Mouse (Mus musculus): Measurements from ENCODE around the gene Lrrc7. TPM values are rescaled to one million over a fixed set of nuclear protein-coding genes. Genes with fewer than 3 reads are reported as not detected.

Gene Lrrc7
- total RNA-seq, 1 experiment, result not detected

- H3K27ac ChIP-seq (ENCODE audit: insufficient read depth, low read depth, low read length, poor library complexity, severe bottlenecking), result no peak overlapping the region
- no peak for DNase-seq (ENCODE audit: low read depth, low spot score)
- no peak overlapping the region for H3K4me3 ChIP-seq (ENCODE audit: insufficient read depth in 1 of 2, low read depth in 1 of 2, low read length in 2 of 2, poor library complexity in 1 of 2, severe bottlenecking in 1 of 2)
- no peak overlapping the region for H3K9ac ChIP-seq (ENCODE audit: insufficient read depth, low read depth, low read length, poor library complexity, severe bottlenecking)
- TF ChIP-seq ZC3H11A (IDR thresholded peaks at IDR 0.05; ENCODE audit: borderline replicate concordance, low read depth, low read length) (no peak), HCFC1 (IDR thresholded peaks at IDR 0.05; ENCODE audit: borderline replicate concordance, insufficient read depth, low read length) (no peak), MAFK (IDR thresholded peaks at IDR 0.05; ENCODE audit: insufficient read depth, low read depth, low read length) (no peak), CHD2 (IDR thresholded peaks at IDR 0.05; ENCODE audit: low read depth, low read length) (no peak), ZNF384 (IDR thresholded peaks at IDR 0.05; ENCODE audit: low read depth, low read length) (no peak)
- no peaks in the 10 kb centered on the region for H3K36me3 ChIP-seq (ENCODE audit: control insufficient read depth, insufficient read depth, low read length, poor library complexity, severe bottlenecking)
- H3K4me1 ChIP-seq (ENCODE audit: control insufficient read depth in 2 of 2, insufficient read depth in 2 of 2, low read length in 2 of 2, poor library complexity in 1 of 2), result no peaks in the 10 kb centered on the region
- H3K9me3 ChIP-seq (ENCODE audit: control insufficient read depth, insufficient read depth, low read depth, low read length), result no peaks in the 10 kb centered on the region
- in situ Hi-C loops (cut with MboI; ENCODE audit: low sequenced_read_pairs in 2 of 2, unreplicated experiment in 2 of 2), result no loop called here
Observed at GRCm38 (mm10) chr3:158493730-158494129, 68.3 kb downstream of the Lrrc7 start.

GRCm38 (mm10) chr3:158479677-158480076 is 82.3 kb downstream of the Lrrc7 start:
- Histone ChIP-seq H3K4me3 (ENCODE audit: insufficient read depth in 1 of 2, low read depth in 1 of 2, low read length in 2 of 2, poor library complexity in 1 of 2, severe bottlenecking in 1 of 2) (no peak overlapping the region), H3K9ac (ENCODE audit: insufficient read depth, low read depth, low read length, poor library complexity, severe bottlenecking) (no peak overlapping the region), H3K27ac (ENCODE audit: insufficient read depth, low read depth, low read length, poor library complexity, severe bottlenecking) (no peak overlapping the region), H3K36me3 (ENCODE audit: control insufficient read depth, insufficient read depth, low read length, poor library complexity, severe bottlenecking) (no peaks in the 10 kb centered on the region), H3K4me1 (ENCODE audit: control insufficient read depth in 2 of 2, insufficient read depth in 2 of 2, low read length in 2 of 2, poor library complexity in 1 of 2) (no peaks in the 10 kb centered on the region), H3K9me3 (ENCODE audit: control insufficient read depth, insufficient read depth, low read depth, low read length) (no peaks in the 10 kb centered on the region)
- in situ Hi-C loops (cut with MboI; ENCODE audit: low sequenced_read_pairs in 2 of 2, unreplicated experiment in 2 of 2), result no loop called here
- TF ChIP-seq MAFK (IDR thresholded peaks at IDR 0.05; ENCODE audit: insufficient read depth, low read depth, low read length), result no peak
- DNase-seq (ENCODE audit: low read depth, low spot score), result no peak

- no peak overlapping the region for H3K9ac ChIP-seq (ENCODE audit: insufficient read depth, low read depth, low read length, poor library complexity, severe bottlenecking)
- TF ChIP-seq ZNF384 (IDR thresholded peaks at IDR 0.05; ENCODE audit: low read depth, low read length) (no peak), MAFK (IDR thresholded peaks at IDR 0.05; ENCODE audit: insufficient read depth, low read depth, low read length) (no peak), ZC3H11A (IDR thresholded peaks at IDR 0.05; ENCODE audit: borderline replicate concordance, low read depth, low read length) (no peak)
- in situ Hi-C loops (cut with MboI; ENCODE audit: low sequenced_read_pairs in 2 of 2, unreplicated experiment in 2 of 2), result no loop called here
- H3K4me3 ChIP-seq (ENCODE audit: insufficient read depth in 1 of 2, low read depth in 1 of 2, low read length in 2 of 2, poor library complexity in 1 of 2, severe bottlenecking in 1 of 2), result no peak overlapping the region
- no peak overlapping the region for H3K27ac ChIP-seq (ENCODE audit: insufficient read depth, low read depth, low read length, poor library complexity, severe bottlenecking)
- H3K9me3 ChIP-seq (ENCODE audit: control insufficient read depth, insufficient read depth, low read depth, low read length), result no peaks in the 10 kb centered on the region
- no peaks in the 10 kb centered on the region for H3K36me3 ChIP-seq (ENCODE audit: control insufficient read depth, insufficient read depth, low read length, poor library complexity, severe bottlenecking)
- no peak for DNase-seq (ENCODE audit: low read depth, low spot score)
- H3K4me1 ChIP-seq (ENCODE audit: control insufficient read depth in 2 of 2, insufficient read depth in 2 of 2, low read length in 2 of 2, poor library complexity in 1 of 2), result no peaks in the 10 kb centered on the region
Observed at GRCm38 (mm10) chr3:158400600-158400999, 161.4 kb downstream of the Lrrc7 start.

GRCm38 (mm10) chr3:158391534-158391933 is 170.5 kb downstream of the Lrrc7 start:
- TF ChIP-seq CHD2 (IDR thresholded peaks at IDR 0.05; ENCODE audit: low read depth, low read length), result no peak
- no peak for TF ChIP-seq MAFK (IDR thresholded peaks at IDR 0.05; ENCODE audit: insufficient read depth, low read depth, low read length)
- TF ChIP-seq HCFC1 (IDR thresholded peaks at IDR 0.05; ENCODE audit: borderline replicate concordance, insufficient read depth, low read length), result no peak
- no peak for TF ChIP-seq ZNF384 (IDR thresholded peaks at IDR 0.05; ENCODE audit: low read depth, low read length)
- no peak for TF ChIP-seq ZC3H11A (IDR thresholded peaks at IDR 0.05; ENCODE audit: borderline replicate concordance, low read depth, low read length)
- DNase-seq (ENCODE audit: low read depth, low spot score), result no peak
- Histone ChIP-seq H3K4me3 (ENCODE audit: insufficient read depth in 1 of 2, low read depth in 1 of 2, low read length in 2 of 2, poor library complexity in 1 of 2, severe bottlenecking in 1 of 2) (no peak overlapping the region), H3K4me1 (ENCODE audit: control insufficient read depth in 2 of 2, insufficient read depth in 2 of 2, low read length in 2 of 2, poor library complexity in 1 of 2) (no peaks in the 10 kb centered on the region), H3K9me3 (ENCODE audit: control insufficient read depth, insufficient read depth, low read depth, low read length) (no peaks in the 10 kb centered on the region), H3K9ac (ENCODE audit: insufficient read depth, low read depth, low read length, poor library complexity, severe bottlenecking) (no peak overlapping the region), H3K36me3 (ENCODE audit: control insufficient read depth, insufficient read depth, low read length, poor library complexity, severe bottlenecking) (no peaks in the 10 kb centered on the region), H3K27ac (ENCODE audit: insufficient read depth, low read depth, low read length, poor library complexity, severe bottlenecking) (no peak overlapping the region)
- in situ Hi-C loops (cut with MboI; ENCODE audit: low sequenced_read_pairs in 2 of 2, unreplicated experiment in 2 of 2), result no loop called here

- no peak for DNase-seq (ENCODE audit: low read depth, low spot score)
- Histone ChIP-seq H3K36me3 (ENCODE audit: control insufficient read depth, insufficient read depth, low read length, poor library complexity, severe bottlenecking) (no peaks in the 10 kb centered on the region), H3K9ac (ENCODE audit: insufficient read depth, low read depth, low read length, poor library complexity, severe bottlenecking) (no peak overlapping the region), H3K4me1 (ENCODE audit: control insufficient read depth in 2 of 2, insufficient read depth in 2 of 2, low read length in 2 of 2, poor library complexity in 1 of 2) (no peaks in the 10 kb centered on the region), H3K9me3 (ENCODE audit: control insufficient read depth, insufficient read depth, low read depth, low read length) (no peaks in the 10 kb centered on the region), H3K4me3 (ENCODE audit: insufficient read depth in 1 of 2, low read depth in 1 of 2, low read length in 2 of 2, poor library complexity in 1 of 2, severe bottlenecking in 1 of 2) (no peak overlapping the region), H3K27ac (ENCODE audit: insufficient read depth, low read depth, low read length, poor library complexity, severe bottlenecking) (no peak overlapping the region)
- in situ Hi-C loops (cut with MboI; ENCODE audit: low sequenced_read_pairs in 2 of 2, unreplicated experiment in 2 of 2), result no loop called here
- TF ChIP-seq HCFC1 (IDR thresholded peaks at IDR 0.05; ENCODE audit: borderline replicate concordance, insufficient read depth, low read length) (no peak), CHD2 (IDR thresholded peaks at IDR 0.05; ENCODE audit: low read depth, low read length) (no peak), MAFK (IDR thresholded peaks at IDR 0.05; ENCODE audit: insufficient read depth, low read depth, low read length) (no peak), ZC3H11A (IDR thresholded peaks at IDR 0.05; ENCODE audit: borderline replicate concordance, low read depth, low read length) (no peak), ZNF384 (IDR thresholded peaks at IDR 0.05; ENCODE audit: low read depth, low read length) (no peak)
Observed at GRCm38 (mm10) chr3:158388076-158388454, 174.0 kb downstream of the Lrrc7 start.
